Mouse (Mus musculus) embryonic facial prominence, embryonic 14.5 days (tissue): Measurements from ENCODE around the gene Ttc7. TPM values are rescaled to one million over a fixed set of nuclear protein-coding genes. Genes with fewer than 3 reads are reported as not detected.
A peak's percentile ranks its signal among the peaks of the same experiment; 100 is the strongest.

Experiments used
- ATAC-seq: fragments of 200-750 bp; cut with Nextera tagmentation; 2 replicates; pipeline ENCODE4 v1.8.0; 2017; ENCODE audit warnings: low read depth, moderate number of reproducible peaks, moderate TSS enrichment
- DNase-seq: peaks from one replicate; pipeline ENCODE4 v3.0.0-alpha.2; 2015; ENCODE audit warnings: low spot score
- H3K27ac ChIP-seq: fragments of 300-500 bp; sonication (generic); replicated peaks from 2 replicates; pipeline ENCODE4 v1.5.1; 2014; ENCODE audit warnings: low read depth, mild to moderate bottlenecking, low read length, moderate library complexity
- H3K27me3 ChIP-seq: fragments of 300-500 bp; sonication (generic); replicated peaks from 2 replicates; pipeline ENCODE4 v1.6.1; 2014; ENCODE audit warnings: low read length; ENCODE audit not compliant: control insufficient read depth, insufficient read depth
- H3K36me3 ChIP-seq: fragments of 300-500 bp; sonication (generic); 2 replicates; pipeline ENCODE4 v1.6.1; 2014; ENCODE audit warnings: low read length, mixed read lengths; ENCODE audit not compliant: control insufficient read depth, insufficient read depth
- H3K4me1 ChIP-seq: fragments of 300-500 bp; sonication (generic); 2 replicates; pipeline ENCODE4 v1.6.1; 2014; ENCODE audit warnings: antibody characterized with exemption, low read length; ENCODE audit not compliant: control insufficient read depth, insufficient read depth
- H3K4me2 ChIP-seq: fragments of 300-500 bp; sonication (generic); 2 replicates; pipeline ENCODE4 v1.6.1; 2014; ENCODE audit warnings: low read depth, mild to moderate bottlenecking, low read length, moderate library complexity, mixed read lengths
- H3K4me3 ChIP-seq: fragments of 300-500 bp; sonication (generic); 2 replicates; pipeline ENCODE4 v1.5.1; 2014; ENCODE audit warnings: low read depth, mild to moderate bottlenecking, low read length
- H3K9ac ChIP-seq: fragments of 300-500 bp; sonication (generic); 2 replicates; pipeline ENCODE4 v1.6.1; 2014; ENCODE audit warnings: low read depth, mild to moderate bottlenecking, low read length, moderate library complexity, mixed read lengths
- H3K9me3 ChIP-seq: fragments of 300-500 bp; sonication (generic); 2 replicates; pipeline ENCODE4 v1.6.1; 2016; ENCODE audit warnings: low read length; ENCODE audit not compliant: control insufficient read depth
- WGBS: fragments of 180-500 bp; shearing (Covaris S2); extraction: QIAGEN DNeasy Blood & Tissue Kit; methylation state at CpG from one replicate; pipeline ENCODE4 v1.1.7; 2014; 5-methylcytosine and 5-hydroxymethylcytosine counted together
- polyA plus RNA-seq: library from polyadenylated mRNA; unstranded; fragments of >200 nt; fragmentation: Nextera tagmentation; extraction: Ambion mirVana; gene quantifications from 2 replicates; pipeline ENCODE4 v1.2.1, GENCODE M21; 2014

Ttc7 gene
- 9.6 and 10.2 TPM in 2 replicates for polyA plus RNA-seq

GRCm38 (mm10) chr17:87282706-87283053 lies at the start of gene Ttc7:
TSS of gene Ttc7 (plus strand) at chr17:87282886.
- peak within 1 kb of the TSS; percentile 73 for H3K4me3 ChIP-seq
- peaks cover 12% of the 10 kb centered on the region for H3K27me3 ChIP-seq
- 3% methylated on average over 6 of the region's 38 CpGs for WGBS
- no peaks in the 10 kb centered on the region for H3K36me3 ChIP-seq
- peak; percentile 95 for ATAC-seq
- H3K9me3 ChIP-seq, result no peaks in the 10 kb centered on the region
- DNase-seq, result peak; percentile 97
- H3K27ac ChIP-seq, result peak within 1 kb of the TSS; percentile 94
- H3K9ac ChIP-seq, result peak within 1 kb of the TSS; percentile 87
- H3K4me1 ChIP-seq, result no peaks in the 10 kb centered on the region; the same call in 1 of the 2 replicates
- H3K4me2 ChIP-seq, result peak within 1 kb of the TSS; percentile 97

- H3K27me3 ChIP-seq, result no peaks in the 10 kb centered on the region
Measured at GRCm38 (mm10) chr17:87235019-87235418, 47.7 kb upstream of the Ttc7 start.

GRCm38 (mm10) chr17:87236725-87237650 lies 45.7 kb upstream of the Ttc7 start:
- no peaks in the 10 kb centered on the region; the same call in 1 of the 2 replicates for H3K4me1 ChIP-seq
- no peak overlapping the region for H3K4me3 ChIP-seq
- H3K36me3 ChIP-seq, result no peaks in the 10 kb centered on the region
- 51% methylated on average over 18 of the region's 18 CpGs for WGBS
- H3K27ac ChIP-seq, result no peak overlapping the region
- no peak overlapping the region for H3K4me2 ChIP-seq
- DNase-seq, result no peak
- no peak overlapping the region; the same call in 1 of the 2 replicates for H3K9ac ChIP-seq
- H3K9me3 ChIP-seq, result peaks cover 8% of the 10 kb centered on the region; the same call in 1 of the 2 replicates
- ATAC-seq, result no peak; the same call in 1 of the 2 replicates
- H3K27me3 ChIP-seq, result no peaks in the 10 kb centered on the region

More at GRCm38 (mm10) chr17:87235019-87235418, 47.7 kb upstream of the Ttc7 start:
- DNase-seq (no peak), ATAC-seq (no peak)
- 97% methylated on average over 6 of the region's 6 CpGs for WGBS
- no peaks in the 10 kb centered on the region for H3K9me3 ChIP-seq
- H3K9ac ChIP-seq, result no peak overlapping the region
- H3K27ac ChIP-seq, result no peak overlapping the region
- H3K4me3 ChIP-seq, result no peak overlapping the region
- no peak overlapping the region for H3K4me2 ChIP-seq
- H3K36me3 ChIP-seq, result no peaks in the 10 kb centered on the region
- H3K4me1 ChIP-seq, result no peaks in the 10 kb centered on the region; the same call in 1 of the 2 replicates

GRCm38 (mm10) chr17:87237826-87238225 lies 44.9 kb upstream of the Ttc7 start:
- Histone ChIP-seq H3K27ac (no peak overlapping the region), H3K4me3 (no peak overlapping the region), H3K9ac (no peak overlapping the region), H3K4me1 (no peaks in the 10 kb centered on the region; the same call in 1 of the 2 replicates), H3K27me3 (no peaks in the 10 kb centered on the region), H3K36me3 (no peaks in the 10 kb centered on the region), H3K4me2 (no peak overlapping the region), H3K9me3 (peaks cover 13% of the 10 kb centered on the region; the same call in 1 of the 2 replicates)
- no peak for DNase-seq
- 51% methylated on average over 11 of the region's 11 CpGs for WGBS
- ATAC-seq, result no peak

- DNase-seq (no peak), ATAC-seq (no peak)
- H3K9ac ChIP-seq, result no peak overlapping the region
- H3K4me3 ChIP-seq, result no peak overlapping the region
- H3K36me3 ChIP-seq, result no peaks in the 10 kb centered on the region
- peaks cover 13% of the 10 kb centered on the region; the same call in 1 of the 2 replicates for H3K9me3 ChIP-seq
- H3K4me1 ChIP-seq, result peaks cover 6% of the 10 kb centered on the region; the same call in 1 of the 2 replicates
- H3K27me3 ChIP-seq, result no peaks in the 10 kb centered on the region
- WGBS, result 83% methylated on average over 9 of the region's 9 CpGs
- no peak overlapping the region for H3K4me2 ChIP-seq
- no peak overlapping the region for H3K27ac ChIP-seq
Measured at GRCm38 (mm10) chr17:87246103-87246502, 36.6 kb upstream of the Ttc7 start.

GRCm38 (mm10) chr17:87254384-87254783 lies 28.3 kb upstream of the Ttc7 start:
- H3K36me3 ChIP-seq, result peaks cover 60% of the 10 kb centered on the region
- DNase-seq, result peak; percentile 61
- H3K9me3 ChIP-seq, result no peaks in the 10 kb centered on the region
- no peak overlapping the region for H3K4me3 ChIP-seq
- no peak overlapping the region for H3K9ac ChIP-seq
- no peak overlapping the region for H3K4me2 ChIP-seq
- no peaks in the 10 kb centered on the region for H3K27me3 ChIP-seq
- no peak overlapping the region for H3K27ac ChIP-seq
- WGBS, result 63% methylated on average over 8 of the region's 8 CpGs
- no peaks in the 10 kb centered on the region for H3K4me1 ChIP-seq
- no peak for ATAC-seq

GRCm38 (mm10) chr17:87255672-87256071 lies 27.0 kb upstream of the Ttc7 start:
- Histone ChIP-seq H3K27me3 (no peaks in the 10 kb centered on the region), H3K4me1 (no peaks in the 10 kb centered on the region), H3K4me3 (no peak overlapping the region), H3K36me3 (peaks cover 72% of the 10 kb centered on the region), H3K9me3 (no peaks in the 10 kb centered on the region), H3K9ac (no peak overlapping the region), H3K4me2 (no peak overlapping the region), H3K27ac (no peak overlapping the region)
- DNase-seq (no peak), ATAC-seq (peak; percentile 12; the same call in 1 of the 2 replicates)
- WGBS, result 85% methylated on average over 16 of the region's 16 CpGs

GRCm38 (mm10) chr17:87263401-87263800 lies 19.3 kb upstream of the Ttc7 start:
- peaks cover 47% of the 10 kb centered on the region for H3K36me3 ChIP-seq
- no peak overlapping the region for H3K4me2 ChIP-seq
- H3K27ac ChIP-seq, result no peak overlapping the region
- no peaks in the 10 kb centered on the region for H3K27me3 ChIP-seq
- peaks cover 11% of the 10 kb centered on the region; the same call in 1 of the 2 replicates for H3K9me3 ChIP-seq
- H3K9ac ChIP-seq, result no peak overlapping the region
- H3K4me1 ChIP-seq, result peaks cover 9% of the 10 kb centered on the region; the same call in 1 of the 2 replicates
- 94% methylated on average over 6 of the region's 6 CpGs for WGBS
- H3K4me3 ChIP-seq, result no peak overlapping the region
- DNase-seq (no peak), ATAC-seq (no peak)
